ENCODE assay signal across 8 mouse cellular contexts in the genomic region with DNA sequence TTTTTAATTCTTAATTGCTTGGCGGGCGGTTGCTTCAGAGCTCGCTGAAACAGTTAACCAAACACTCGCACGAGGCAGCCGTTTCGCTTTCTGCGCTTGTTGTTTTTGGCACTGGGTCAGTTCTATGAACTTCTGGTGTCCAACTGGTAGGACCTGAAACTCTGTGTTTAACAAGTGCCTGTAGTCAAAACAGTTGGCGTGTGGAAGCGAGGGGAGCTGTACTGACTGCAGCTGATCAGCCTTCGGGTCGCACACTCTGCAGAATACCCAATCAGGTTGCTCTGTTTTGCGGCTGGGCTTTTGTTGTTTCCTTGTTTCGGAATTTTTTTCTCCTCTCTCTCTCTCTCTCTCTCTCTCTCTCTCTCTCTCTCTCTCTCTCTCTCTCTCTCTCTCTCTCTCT.
DNase-seq lines count a peak whose midpoint lies in the region; ATAC-seq and TF ChIP-seq lines count a peak whose summit lies in the region.

No protein-coding gene starts in this region.

- no peaks in the 10 kb centered on the region for H3K9me3 ChIP-seq in hindbrain, embryonic 15.5 days

- TF ChIP-seq CTCF in cerebellum, adult 2 months (IDR thresholded peaks at IDR 0.05; ENCODE audit: borderline replicate concordance, insufficient read depth, low read depth, low read length) = no peak
- no peak for TF ChIP-seq CTCF in gastrocnemius, adult 2 months (IDR thresholded peaks at IDR 0.05)

- H3K36me3 ChIP-seq in hindbrain, embryonic 15.5 days = no peaks in the 10 kb centered on the region

- peaks cover 3% of the 10 kb centered on the region for H3K4me1 ChIP-seq in cerebellum, adult 2 months (ENCODE audit: control insufficient read depth, insufficient read depth, low read length)
- peaks cover 24% of the 10 kb centered on the region for H3K4me1 ChIP-seq in hindbrain, embryonic 15.5 days (replicated peaks)

- peak; percentile 37 for DNase-seq in cerebellum, adult 2 months
- DNase-seq in cerebellum, adult 9-10 months = no peak
- DNase-seq in c-Kit-positive CD71-positive TER-119-negative erythroid progenitor cells, embryonic 14.5 days (ENCODE audit: low read depth) = peak; percentile 46
- peak; percentile 67 for DNase-seq in gastrocnemius, adult 2 months
- peak; percentile 35 to 49 for DNase-seq in layer of hippocampus, postnatal 36 days
- DNase-seq in spleen, adult 18-20 months = peak; percentile 34 to 43

- H3K4me2 ChIP-seq in hindbrain, embryonic 15.5 days = peak overlapping the region; percentile 77

- H3K27me3 ChIP-seq in cerebellum, adult 2 months (ENCODE audit: control insufficient read depth, insufficient read depth, low read length) = no peaks in the 10 kb centered on the region
- H3K27me3 ChIP-seq in hindbrain, embryonic 15.5 days = no peaks in the 10 kb centered on the region

- TF ChIP-seq POLR2A in cerebellum, adult 2 months (IDR thresholded peaks at IDR 0.05; ENCODE audit: borderline replicate concordance, insufficient read depth, low read length) = no peak

- ATAC-seq in hindbrain, embryonic 15.5 days (ENCODE audit: low FRiP score, low read depth) = peak; percentile 76
- ATAC-seq in megakaryocyte-erythroid progenitor cell, adult 5-6 weeks (replicated peaks; ENCODE audit: low FRiP score, low TSS enrichment, poor library complexity, severe bottlenecking) = peak; percentile 60

- peak overlapping the region; percentile 69 for H3K4me3 ChIP-seq in cerebellum, adult 2 months (replicated peaks; ENCODE audit: insufficient read depth, low read depth, low read length)
- H3K4me3 ChIP-seq in gastrocnemius, adult 2 months = peak overlapping the region; percentile 72
- peak overlapping the region; percentile 40 for H3K4me3 ChIP-seq in hindbrain, embryonic 15.5 days

- H3K9ac ChIP-seq in hindbrain, embryonic 15.5 days = no peak overlapping the region

- WGBS in cerebellum, adult 2 months = 1% methylated on average over 14 of the region's 14 CpGs
- under 1% methylated on average over 14 of the region's 14 CpGs for WGBS in hindbrain, embryonic 15.5 days

- no peak overlapping the region for H3K27ac ChIP-seq in cerebellum, adult 2 months (ENCODE audit: insufficient read depth, low read length)
- H3K27ac ChIP-seq in gastrocnemius, adult 2 months = peak overlapping the region; percentile 94
- H3K27ac ChIP-seq in hindbrain, embryonic 15.5 days (replicated peaks) = no peak overlapping the region

- intact Hi-C loops in gastrocnemius, adult 2 months (cut with DNase I) = no loop called here
